Mouse (Mus musculus) G1E (cell line): Measurements from ENCODE around the gene Tpm3.

ENCODE experiments used
- CTCF ChIP-seq: IDR thresholded peaks from 2 replicates; pipeline ENCODE4 v1.5.1; 2012; ENCODE audit warnings: low read depth, low read length, inconsistent platforms, mixed read lengths
- GATA1 ChIP-seq: IDR thresholded peaks from 2 replicates; pipeline ENCODE4 v1.6.1; 2012; ENCODE audit warnings: borderline replicate concordance, low read length, inconsistent platforms, mixed read lengths
- GATA2 ChIP-seq: IDR thresholded peaks from 2 replicates; pipeline ENCODE4 v1.6.1; 2012; ENCODE audit warnings: low read depth, low read length, inconsistent platforms, borderline replicate concordance
- POLR2AphosphoS5 ChIP-seq: IDR thresholded peaks from 2 replicates; pipeline ENCODE4 v1.6.1; 2012; ENCODE audit warnings: low read depth, low read length, inconsistent platforms; ENCODE audit not compliant: insufficient replicate concordance
- TAL1 ChIP-seq: conservative IDR thresholded peaks from 2 replicates; pipeline ENCODE4 v1.6.1; 2012; ENCODE audit warnings: low read depth, low read length, inconsistent platforms, mixed read lengths

DNA sequence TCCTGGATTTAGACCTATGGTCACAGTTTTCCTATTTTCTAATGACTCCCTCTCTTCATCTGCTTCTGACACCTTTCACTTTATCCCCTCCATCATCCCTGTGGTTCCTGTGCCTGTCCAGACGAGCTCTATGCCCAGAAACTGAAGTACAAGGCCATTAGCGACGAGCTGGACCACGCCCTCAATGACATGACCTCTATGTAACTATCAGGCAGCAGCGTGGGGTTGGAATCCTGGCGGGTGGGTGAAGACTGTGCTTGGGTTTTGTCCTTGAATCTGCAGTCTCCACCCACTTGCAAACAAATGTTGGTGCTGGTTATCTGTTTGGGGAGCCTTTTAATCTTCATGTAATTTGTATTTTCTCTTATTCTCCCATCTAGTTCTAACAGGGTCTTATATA lies 18.4 kb downstream of the Tpm3 start:
- no peak for TF ChIP-seq CTCF
- TF ChIP-seq GATA1 = no peak
- TF ChIP-seq TAL1 = no peak
- no peak for TF ChIP-seq POLR2AphosphoS5
- no peak for TF ChIP-seq GATA2
